Mouse (Mus musculus) G1E (cell line): ENCODE results near the gene 1810049J17Rik. TPM values are rescaled to one million over a fixed set of nuclear protein-coding genes. Genes with fewer than 3 reads are reported as not detected.

ENCODE experiments used
- ATAC-seq: 2 replicates; pipeline ENCODE4 v1.8.0; 2016; ENCODE audit warnings: mild to moderate bottlenecking; ENCODE audit not compliant: insufficient number of reproducible peaks, poor library complexity, low FRiP score, severe bottlenecking; ENCODE audit errors: extremely low read depth
- DNase-seq: peaks from one replicate; pipeline ENCODE4 v3.0.0; 2012; ENCODE audit warnings: low spot score
- H3K27me3 ChIP-seq: 2 replicates; pipeline ENCODE4 v1.6.1; 2012; ENCODE audit warnings: mild to moderate bottlenecking, low read length, inconsistent platforms; ENCODE audit not compliant: insufficient read depth
- H3K36me3 ChIP-seq: replicated peaks from 2 replicates; pipeline ENCODE3; 2012; ENCODE audit warnings: mild to moderate bottlenecking, inconsistent platforms
- H3K4me1 ChIP-seq: 2 replicates; pipeline ENCODE4 v1.6.1; 2012; ENCODE audit warnings: low read depth, low read length, inconsistent platforms, mixed read lengths; ENCODE audit not compliant: insufficient read depth
- H3K4me3 ChIP-seq: 2 replicates; pipeline ENCODE4 v1.5.1; 2012; ENCODE audit warnings: low read depth, mild to moderate bottlenecking, inconsistent platforms, low read length, moderate library complexity, mixed read lengths
- H3K9me3 ChIP-seq: replicated peaks from 2 replicates; pipeline ENCODE4 v1.6.1; 2012; ENCODE audit warnings: inconsistent platforms
- CTCF ChIP-seq: IDR thresholded peaks from 2 replicates; pipeline ENCODE4 v1.5.1; 2012; ENCODE audit warnings: low read depth, low read length, inconsistent platforms, mixed read lengths
- GATA1 ChIP-seq: IDR thresholded peaks from 2 replicates; pipeline ENCODE4 v1.6.1; 2012; ENCODE audit warnings: borderline replicate concordance, low read length, inconsistent platforms, mixed read lengths
- GATA2 ChIP-seq: IDR thresholded peaks from 2 replicates; pipeline ENCODE4 v1.6.1; 2012; ENCODE audit warnings: low read depth, low read length, inconsistent platforms, borderline replicate concordance
- POLR2AphosphoS5 ChIP-seq: IDR thresholded peaks from 2 replicates; pipeline ENCODE4 v1.6.1; 2012; ENCODE audit warnings: low read depth, low read length, inconsistent platforms; ENCODE audit not compliant: insufficient replicate concordance
- TAL1 ChIP-seq: conservative IDR thresholded peaks from 2 replicates; pipeline ENCODE4 v1.6.1; 2012; ENCODE audit warnings: low read depth, low read length, inconsistent platforms, mixed read lengths
- polyA plus RNA-seq: library from polyadenylated mRNA; stranded (reverse); fragments of >175 nt; gene quantifications from 2 replicates; pipeline ENCODE4 v1.2.3, GENCODE M21; 2012
- total RNA-seq, 2 experiments: library from RNA; stranded (forward) in 1 of 2; stranded (reverse) in 1 of 2; fragments of 200-1000 nt in 1 of 2; fragments of >200 nt in 1 of 2; fragmentation: Nextera tagmentation in 1 of 2; gene quantifications; 2 replicates each; pipeline ENCODE4 v1.2.3; 2014 to 2017

Gene 1810049J17Rik
- total and polyA plus RNA-seq, 3 experiments = 0.36 to 0.38 TPM; not detected in 1

GRCm38 (mm10) chr15:12306188-12307071 is 15.3 kb downstream of the 1810049J17Rik start:
- DNase-seq (peak; percentile 40), ATAC-seq (peak; percentile 61)
- Histone ChIP-seq H3K27me3 (no peaks in the 10 kb centered on the region), H3K9me3 (no peaks in the 10 kb centered on the region), H3K4me1 (peaks cover 64% of the 10 kb centered on the region), H3K4me3 (peak overlapping the region; percentile 53; the same call in 1 of the 2 replicates), H3K36me3 (no peaks in the 10 kb centered on the region)
- TF ChIP-seq CTCF (no peak), POLR2AphosphoS5 (no peak), GATA1 (no peak), GATA2 (no peak), TAL1 (no peak)

- DNase-seq (no peak), ATAC-seq (no peak)
- Histone ChIP-seq H3K4me1 (peaks cover 25% of the 10 kb centered on the region), H3K4me3 (no peak overlapping the region), H3K27me3 (no peaks in the 10 kb centered on the region), H3K36me3 (no peaks in the 10 kb centered on the region), H3K9me3 (no peaks in the 10 kb centered on the region)
- TF ChIP-seq TAL1 = no peak
- TF ChIP-seq GATA2 = no peak
- no peak for TF ChIP-seq CTCF
- TF ChIP-seq GATA1 = no peak
- TF ChIP-seq POLR2AphosphoS5 = no peak
These were observed 19.9 kb downstream of the 1810049J17Rik start for GRCm38 (mm10) chr15:12301771-12302170.

GRCm38 (mm10) chr15:12298231-12298737 is 23.4 kb downstream of the 1810049J17Rik start:
- H3K9me3 ChIP-seq = no peaks in the 10 kb centered on the region
- no peak for ATAC-seq
- H3K4me3 ChIP-seq = no peak overlapping the region
- no peaks in the 10 kb centered on the region for H3K36me3 ChIP-seq
- H3K27me3 ChIP-seq = peaks cover 9% of the 10 kb centered on the region
- TF ChIP-seq POLR2AphosphoS5 (no peak), TAL1 (no peak), GATA2 (no peak), GATA1 (no peak), CTCF (no peak)
- DNase-seq = no peak
- peaks cover 10% of the 10 kb centered on the region for H3K4me1 ChIP-seq

- DNase-seq (no peak), ATAC-seq (no peak)
- H3K36me3 ChIP-seq = no peaks in the 10 kb centered on the region
- H3K4me1 ChIP-seq = peaks cover 6% of the 10 kb centered on the region
- H3K9me3 ChIP-seq = no peaks in the 10 kb centered on the region
- no peak overlapping the region for H3K4me3 ChIP-seq
- H3K27me3 ChIP-seq = peaks cover 9% of the 10 kb centered on the region
- TF ChIP-seq CTCF = no peak
These were observed 25.5 kb downstream of the 1810049J17Rik start for GRCm38 (mm10) chr15:12296228-12296627.

GRCm38 (mm10) chr15:12291757-12292156 is 29.9 kb downstream of the 1810049J17Rik start:
- H3K27me3 ChIP-seq = peaks cover 9% of the 10 kb centered on the region
- ATAC-seq (no peak), DNase-seq (no peak)
- H3K4me1 ChIP-seq = peaks cover 10% of the 10 kb centered on the region
- TF ChIP-seq POLR2AphosphoS5 (no peak), CTCF (no peak), GATA1 (no peak)
- H3K9me3 ChIP-seq = no peaks in the 10 kb centered on the region
- no peak overlapping the region for H3K4me3 ChIP-seq
- no peaks in the 10 kb centered on the region for H3K36me3 ChIP-seq

GRCm38 (mm10) chr15:12290330-12290729 is 31.4 kb downstream of the 1810049J17Rik start:
- H3K27me3 ChIP-seq = peaks cover 9% of the 10 kb centered on the region
- H3K4me3 ChIP-seq = no peak overlapping the region
- no peaks in the 10 kb centered on the region for H3K36me3 ChIP-seq
- TF ChIP-seq TAL1 (no peak), GATA1 (no peak), GATA2 (no peak), CTCF (no peak), POLR2AphosphoS5 (no peak)
- DNase-seq (no peak), ATAC-seq (no peak)
- H3K4me1 ChIP-seq = peaks cover 10% of the 10 kb centered on the region
- no peaks in the 10 kb centered on the region for H3K9me3 ChIP-seq
